Mouse (Mus musculus) monocyte, adult 2 months (primary cell): ENCODE measurements at regions not wholly inside any gene's neighbourhood (a gene's known extent, or its start where the extent isn't known, plus 50 kb on each side); places are given as distances from the start of the nearest gene placed in this dataset.

Source experiments
- DNase-seq, 2 experiments: peaks; one replicate each; pipeline ENCODE4 v3.0.0; 2022; ENCODE audit warnings: low spot score in 2 of 2, low read depth in 1 of 2

- no peak for DNase-seq
Measured at GRCm38 (mm10) chr6:89050575-89051270, 148.7 kb downstream of the Tpra1 start.

GRCm38 (mm10) chr6:89052758-89053460 is 150.9 kb downstream of the Tpra1 start:
- no peak for DNase-seq

- no peak for DNase-seq
Measured at GRCm38 (mm10) chr6:89054060-89054459, 152.0 kb downstream of the Tpra1 start.

- DNase-seq, result no peak
Measured at GRCm38 (mm10) chr6:89059431-89059975, 157.5 kb downstream of the Tpra1 start.

DNA sequence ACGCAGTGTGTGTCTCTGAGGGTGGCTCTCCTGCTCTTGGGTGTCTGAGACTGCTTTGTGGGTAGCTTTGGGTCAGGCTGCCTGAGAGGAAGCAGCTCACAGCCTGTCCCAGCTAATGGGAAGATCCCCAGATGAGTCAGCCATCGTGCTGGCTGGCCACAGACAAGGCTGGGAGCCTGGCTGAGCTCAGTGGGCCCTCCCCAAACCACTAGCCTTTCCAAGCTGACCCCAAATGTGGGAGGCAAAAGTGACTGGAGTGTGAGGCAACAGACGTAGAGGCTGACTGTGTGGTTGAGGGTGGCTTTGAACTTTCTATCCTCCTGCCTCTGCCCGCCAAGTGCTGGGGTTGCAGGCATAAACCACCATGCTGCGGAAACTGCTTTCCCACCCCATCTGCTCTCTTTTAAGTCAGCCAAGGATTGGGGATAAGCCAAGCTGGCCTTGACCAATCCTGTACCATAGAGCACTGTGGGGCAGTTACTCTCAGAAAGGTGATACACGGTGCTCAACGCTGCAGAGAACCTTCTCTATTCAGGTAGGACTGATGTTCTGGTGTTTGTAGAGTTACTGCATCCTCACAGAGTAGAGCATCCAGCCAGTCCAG is 163.0 kb downstream of the Tpra1 start:
- no peak for DNase-seq

DNA sequence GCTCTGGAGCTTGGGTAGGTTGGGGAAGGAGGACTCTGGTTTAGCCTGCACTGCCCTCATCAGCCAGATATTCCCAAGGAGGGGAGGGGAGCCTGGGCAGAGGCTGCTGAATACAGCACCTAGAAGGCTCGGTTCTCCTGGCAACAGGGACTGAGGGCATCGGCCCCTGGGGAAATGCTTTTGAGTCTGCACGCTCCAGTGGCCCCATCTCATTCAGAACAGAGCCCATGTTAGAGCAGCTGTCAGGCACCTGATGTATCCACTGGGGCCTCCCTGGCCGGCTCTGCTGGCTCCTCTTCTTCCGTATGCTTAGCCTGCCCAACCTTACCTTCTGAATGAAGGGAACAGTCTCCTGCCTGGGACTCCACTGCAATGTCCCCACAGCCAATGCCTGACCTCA is 164.5 kb downstream of the Tpra1 start:
- DNase-seq, result no peak

DNA sequence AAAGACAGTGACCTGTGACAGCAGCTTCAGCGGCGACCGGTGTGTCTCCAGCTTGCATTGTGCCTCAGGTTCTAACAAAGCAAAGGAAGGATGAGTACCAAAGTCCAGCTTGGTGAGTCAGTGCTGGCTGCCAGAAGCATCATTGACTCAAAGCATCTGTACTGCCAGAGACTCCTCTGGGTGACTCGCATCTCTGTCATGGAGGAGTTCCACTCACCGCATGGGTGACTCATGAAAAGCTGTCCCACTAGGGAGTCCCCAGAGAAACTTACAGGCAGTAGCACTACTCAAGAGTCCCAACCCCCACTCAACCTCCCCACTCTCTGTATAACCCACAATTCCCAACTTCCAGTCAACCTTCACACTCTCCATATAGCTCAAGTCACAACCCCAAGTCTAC is 166.2 kb downstream of the Tpra1 start:
- DNase-seq, result no peak

DNA sequence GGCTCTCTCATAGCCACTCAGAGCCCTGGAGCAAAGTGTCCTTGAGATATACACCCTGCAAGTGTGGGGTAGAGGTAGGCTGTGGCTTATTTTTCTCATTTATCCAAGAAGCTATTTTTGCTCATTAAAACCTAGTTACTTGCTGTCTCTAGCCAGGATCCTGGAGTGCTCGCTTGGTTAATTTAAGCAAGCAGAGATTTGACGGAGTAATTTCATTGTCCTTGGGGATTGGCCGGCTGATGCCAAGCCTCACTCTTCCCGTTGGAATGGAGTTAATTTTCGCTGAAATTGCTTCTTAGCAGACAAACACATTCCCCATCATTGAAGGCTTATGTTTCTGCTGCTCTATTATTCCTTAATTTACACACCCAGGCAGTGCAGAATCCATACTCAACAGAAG is 167.1 kb downstream of the Tpra1 start:
- DNase-seq, result no peak

- DNase-seq, result no peak
Measured at GRCm38 (mm10) chr6:89070011-89070410, 168.0 kb downstream of the Tpra1 start.

DNA sequence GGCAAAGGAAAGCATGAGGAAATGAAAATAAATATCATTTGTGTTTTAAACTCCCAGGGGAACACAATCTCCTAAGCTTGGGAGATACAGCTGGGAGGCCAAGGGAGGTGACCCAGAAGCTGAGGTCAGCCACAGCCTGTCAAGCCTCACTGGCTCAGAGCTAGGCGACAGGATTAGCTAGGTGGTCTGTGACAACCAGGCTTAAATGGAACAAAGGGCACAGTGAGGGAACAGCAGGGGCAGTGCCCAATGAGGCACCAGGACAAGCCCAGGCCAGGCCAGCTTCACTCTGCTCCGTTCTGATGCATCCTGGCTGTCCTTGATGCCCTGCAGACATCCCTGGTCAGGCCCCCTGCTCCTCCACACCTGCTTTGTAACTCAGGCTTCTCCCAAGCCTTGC is 169.7 kb downstream of the Tpra1 start:
- no peak for DNase-seq

DNA sequence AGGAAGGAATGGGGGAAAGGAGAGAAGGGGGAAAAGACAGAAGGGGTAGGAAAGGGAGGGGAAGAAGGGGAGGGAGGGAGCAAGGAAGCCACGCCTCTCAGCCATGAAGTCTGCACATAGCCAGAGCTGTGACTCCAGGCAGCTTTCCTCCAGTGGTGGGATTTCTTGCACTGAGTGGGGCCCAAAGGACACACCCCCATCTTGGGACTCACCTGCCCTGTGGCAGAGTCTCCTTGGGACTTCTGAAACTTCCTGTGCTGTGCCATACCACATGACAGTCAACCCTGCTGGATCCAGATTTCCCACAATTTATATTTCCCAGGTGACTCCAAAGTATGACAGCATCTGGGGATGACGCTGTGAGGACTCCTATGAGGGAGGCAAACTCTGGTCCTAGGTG is 170.5 kb downstream of the Tpra1 start:
- no peak for DNase-seq

- DNase-seq, result no peak
Measured at GRCm38 (mm10) chr6:89081624-89082300, 179.7 kb downstream of the Tpra1 start.

DNA sequence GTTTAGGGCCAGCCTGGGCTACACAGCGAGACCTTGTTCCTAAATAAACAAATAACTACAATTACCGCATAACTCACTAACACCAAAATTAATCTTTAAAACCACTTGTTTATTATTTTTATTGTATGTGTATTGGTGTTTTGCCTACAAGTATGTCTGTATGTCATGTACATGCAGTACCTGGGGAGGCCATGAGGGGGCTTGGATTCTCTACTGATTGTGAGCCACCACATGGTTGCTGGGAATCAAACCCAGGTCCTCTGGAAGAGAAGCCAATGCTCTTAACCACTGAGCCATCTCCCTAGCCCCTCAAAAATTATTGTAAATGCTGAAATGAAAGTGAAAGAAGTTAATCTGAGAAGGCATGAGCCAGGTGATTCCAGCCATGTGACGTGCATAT is 182.4 kb downstream of the Tpra1 start:
- DNase-seq, result no peak

DNA sequence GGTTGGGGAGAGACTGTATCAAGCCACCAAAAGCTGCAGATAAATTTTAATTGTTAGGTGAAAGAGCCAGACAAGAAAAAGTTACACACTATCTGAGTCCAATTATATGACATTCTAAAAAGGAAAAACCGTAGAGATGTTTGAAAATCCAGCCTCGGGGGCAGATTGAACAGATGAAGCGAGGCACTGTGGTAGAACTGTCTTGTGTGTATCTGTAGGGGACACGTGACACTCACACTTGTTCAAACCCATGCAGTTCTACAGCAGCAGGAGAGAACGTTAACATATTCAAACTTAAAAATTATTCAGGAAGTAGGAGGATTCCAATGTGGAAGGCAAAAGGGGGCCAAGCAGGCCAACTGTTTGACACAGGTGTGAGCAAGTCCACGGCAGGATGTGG is 183.1 kb downstream of the Tpra1 start:
- DNase-seq, result no peak

GRCm38 (mm10) chr6:89087620-89088019 is 185.6 kb downstream of the Tpra1 start:
- DNase-seq, result no peak

- DNase-seq, result no peak
Measured at GRCm38 (mm10) chr6:89090096-89090495, 188.0 kb downstream of the Tpra1 start.

- DNase-seq, result no peak
Measured at GRCm38 (mm10) chr6:89095911-89096310, 193.9 kb downstream of the Tpra1 start.

DNA sequence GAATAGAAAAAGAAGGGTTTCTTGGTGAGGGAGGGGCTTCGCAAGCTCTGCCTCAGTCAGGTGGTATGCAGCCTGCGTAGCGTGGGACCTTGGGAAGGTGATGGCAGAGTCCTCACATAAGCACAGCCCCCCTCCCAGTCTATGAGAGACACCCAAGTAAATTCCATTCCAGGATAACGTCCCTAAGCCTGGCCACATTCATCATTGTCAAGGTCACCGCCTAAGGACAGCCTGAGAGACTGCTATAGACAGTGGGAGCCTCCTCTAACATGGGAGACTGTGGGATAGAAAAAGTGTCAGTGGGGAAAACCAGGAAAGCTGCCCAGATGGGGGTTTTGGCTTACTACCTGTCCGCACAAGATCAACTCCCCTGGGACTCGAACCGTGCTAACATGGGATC is 195.5 kb downstream of the Tpra1 start:
- DNase-seq, result no peak

DNA sequence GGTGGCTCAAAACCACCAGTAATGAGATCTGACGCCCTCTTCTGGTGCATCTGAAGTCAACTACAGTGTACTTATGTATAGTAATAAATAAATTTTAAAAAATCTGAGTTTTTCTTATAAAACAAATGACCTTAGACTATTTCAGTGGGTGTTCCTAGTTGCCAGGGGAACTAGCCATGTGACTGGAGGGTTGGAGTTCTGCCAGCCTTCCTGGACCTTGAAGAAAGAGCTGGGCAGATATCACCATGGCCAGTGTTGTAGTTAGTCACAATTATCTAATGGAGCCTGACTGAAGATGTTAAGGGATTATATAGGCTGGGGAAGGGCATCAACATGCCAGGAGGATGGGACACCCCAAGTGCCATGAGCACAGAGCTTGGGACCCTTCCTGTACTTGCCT is 217.2 kb downstream of the Tpra1 start:
- DNase-seq, result no peak

DNA sequence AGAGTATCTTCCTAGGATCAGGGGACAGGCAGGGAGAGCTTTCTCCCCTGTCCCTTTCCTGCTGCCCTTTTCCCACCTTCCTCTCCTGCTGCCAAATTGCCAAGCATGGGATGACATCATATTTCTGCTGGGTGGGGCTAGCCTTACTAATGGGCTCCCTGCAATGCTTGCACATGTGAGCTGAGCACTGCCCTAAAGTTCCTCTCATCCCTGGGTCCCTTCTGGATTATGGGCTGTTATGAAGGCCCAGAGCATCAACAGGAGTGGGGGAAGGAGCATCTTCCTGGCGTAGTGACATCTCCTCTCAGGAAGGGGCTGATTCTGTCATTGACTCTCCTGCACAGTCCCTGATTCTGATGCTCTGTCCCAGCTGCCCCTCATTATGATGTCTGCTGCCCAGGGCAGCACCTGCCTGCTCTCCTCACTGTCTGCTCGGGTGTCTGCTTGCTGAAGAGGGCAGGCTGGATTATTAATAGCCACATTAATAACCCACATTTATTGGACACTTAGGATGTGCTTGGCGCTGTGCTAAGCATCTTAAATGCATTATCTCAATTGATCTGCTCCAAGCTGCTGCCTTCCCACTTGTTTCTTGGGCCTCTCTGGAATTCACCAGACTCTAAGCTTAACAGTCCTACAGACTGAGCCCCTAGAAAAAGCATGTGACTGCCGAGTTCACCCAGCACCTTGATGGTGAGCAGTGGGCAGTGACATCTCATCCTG is 219.1 kb downstream of the Tpra1 start:
- no peak for DNase-seq

DNA sequence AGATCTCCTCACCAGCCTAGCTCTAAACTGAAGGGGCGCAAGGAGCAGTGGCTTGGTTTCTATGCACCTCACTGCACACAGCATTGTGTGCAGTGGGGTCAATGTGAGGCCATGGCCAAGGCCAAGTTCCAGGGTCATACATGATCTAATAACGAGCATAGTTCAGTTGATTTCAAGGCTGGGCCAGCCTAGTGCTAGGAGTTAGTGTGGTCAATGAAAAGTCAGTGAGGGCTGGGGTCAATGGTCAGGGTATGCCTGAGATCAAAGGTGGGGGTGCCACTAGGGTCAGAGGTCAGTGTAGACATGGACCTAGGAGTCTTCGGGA is 219.7 kb downstream of the Tpra1 start:
- DNase-seq, result no peak
